Mouse (Mus musculus) liver, adult 2 months (tissue): ENCODE results near the gene Gmnc.

Source experiments
- CTCF ChIP-seq: fragments of 200-500 bp; IDR thresholded peaks from 2 replicates; pipeline ENCODE4 v1.5.1; 2011; ENCODE audit warnings: low read depth, low read length, control low read depth
- POLR2A ChIP-seq: fragments of 200-500 bp; IDR thresholded peaks from 2 replicates; pipeline ENCODE4 v1.6.1; 2011; ENCODE audit warnings: low read length, control low read depth; ENCODE audit not compliant: insufficient read depth; ENCODE audit errors: extremely low read depth

DNA sequence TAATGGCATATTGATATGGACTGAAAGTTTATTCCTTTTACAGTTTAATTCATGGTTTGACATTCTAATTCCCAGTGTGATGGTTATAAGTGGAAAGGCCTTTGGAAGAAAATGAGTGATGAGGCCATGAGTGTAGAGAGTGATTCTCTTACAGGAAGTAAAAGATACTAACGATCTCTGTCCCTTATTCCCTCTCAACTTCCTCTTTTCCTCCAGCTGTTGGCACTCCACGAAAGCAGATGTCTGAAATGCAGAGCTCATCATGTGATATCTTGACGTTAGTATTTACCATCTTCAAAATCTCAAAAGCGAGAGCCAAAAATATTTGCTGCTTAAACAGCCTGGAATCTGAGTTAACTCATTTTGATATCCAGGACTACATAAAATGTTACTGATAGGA is 105.1 kb downstream of the Gmnc start:
- TF ChIP-seq CTCF (no peak), POLR2A (no peak)
